Mouse (Mus musculus) T-helper 2 cell (primary cell): ENCODE measurements around the gene Dnajc28.

Experiments used
- in situ Hi-C: fragments of 300-600 bp; cut with MboI, MseI; formaldehyde crosslinking; loops from one replicate; pipeline ENCODE4 v1.15.1; 2025; ENCODE audit warnings: high pct_unique_total_duplicates

The Dnajc28 gene

DNA sequence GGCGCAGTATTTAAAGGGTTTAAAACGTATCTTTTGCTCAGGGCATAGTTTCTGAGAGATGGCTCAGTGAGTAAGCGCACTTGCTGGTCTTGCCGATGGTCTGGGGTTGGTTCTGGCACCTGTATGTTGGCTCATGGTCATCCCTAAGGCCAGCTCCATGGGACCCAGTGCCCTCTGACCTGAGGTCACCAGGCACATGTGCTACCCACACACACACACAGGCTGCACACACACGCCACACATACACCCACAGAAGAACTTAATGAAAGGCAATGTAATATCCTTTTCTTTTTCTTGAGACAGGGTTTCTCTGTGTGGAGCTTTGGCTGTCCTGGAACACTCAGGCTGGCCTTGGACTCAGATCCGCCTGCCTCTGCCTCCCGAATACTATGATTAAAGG lies 14.1 kb upstream of the Dnajc28 start:
- in situ Hi-C loops: loop anchor here (5.0 kb wide), 1 partner anchor 39 kb away; no protein-coding TSS in a partner anchor

DNA sequence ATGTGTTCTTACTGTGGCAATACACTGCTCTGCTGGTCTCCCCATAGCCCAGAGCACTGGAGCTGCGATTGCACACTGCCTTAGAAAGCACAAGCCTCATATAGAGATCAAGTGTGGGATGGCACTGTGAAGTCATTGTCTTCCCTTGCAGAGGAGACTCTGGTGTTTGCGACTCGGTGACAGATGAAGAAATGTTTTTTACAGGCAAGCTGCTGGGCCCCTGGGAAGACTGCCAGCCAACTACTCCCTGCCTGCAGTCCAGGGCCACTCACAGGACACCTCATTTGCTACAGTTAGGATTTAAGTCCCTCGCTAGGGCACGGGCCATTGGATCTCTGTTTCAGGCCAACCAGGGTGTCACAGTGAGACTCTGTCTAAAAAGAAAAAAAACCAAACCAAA lies 13.6 kb upstream of the Dnajc28 start:
- in situ Hi-C loops: loop anchor here (5.0 kb wide), 1 partner anchor 40 kb away; no protein-coding TSS in a partner anchor

DNA sequence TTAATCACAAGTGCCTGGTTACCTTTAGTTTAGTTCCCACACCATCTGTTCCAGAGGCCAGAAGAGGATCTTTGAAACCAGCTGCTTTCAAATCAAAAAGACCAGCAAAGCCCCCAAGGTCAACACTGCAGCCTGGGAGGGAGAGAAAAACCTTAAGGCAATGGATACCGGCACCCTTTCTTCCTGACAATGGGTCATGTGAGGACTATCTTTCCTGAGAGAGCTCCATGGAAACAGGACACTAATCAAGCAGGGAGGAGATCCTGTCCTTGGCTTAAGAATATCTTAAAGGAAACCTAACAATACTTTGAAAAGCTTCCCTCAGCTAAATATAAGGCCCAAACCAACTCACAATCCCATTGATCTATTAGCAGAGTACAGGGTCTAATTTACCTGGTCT lies 11.8 kb upstream of the Dnajc28 start:
- in situ Hi-C loops: loop anchor here (5.0 kb wide), 1 partner anchor 42 kb away; no protein-coding TSS in a partner anchor

DNA sequence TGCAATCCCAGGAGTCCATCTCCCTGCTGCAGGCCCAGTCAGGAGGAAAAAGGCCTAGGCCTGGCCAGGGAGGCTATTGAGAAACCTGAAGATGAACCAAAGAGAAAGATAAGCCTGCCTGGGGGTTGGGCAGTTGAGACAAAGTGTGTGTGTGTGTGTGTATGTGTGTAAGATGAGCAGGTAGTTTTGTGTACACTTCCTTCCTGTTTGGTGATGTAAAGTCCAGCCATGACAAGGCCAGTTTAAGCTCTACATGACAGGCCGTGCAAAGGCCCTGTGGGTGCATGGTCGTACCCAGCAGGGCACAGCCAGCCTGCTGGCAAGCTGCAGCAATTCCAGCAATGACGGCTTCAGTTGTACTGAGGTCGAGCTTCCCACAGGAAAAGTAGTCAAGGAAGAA lies 10.9 kb upstream of the Dnajc28 start:
- in situ Hi-C loops: loop anchor here (5.0 to 10.0 kb wide), 2 partner anchors 43 to 595 kb away; no protein-coding TSS in a partner anchor

DNA sequence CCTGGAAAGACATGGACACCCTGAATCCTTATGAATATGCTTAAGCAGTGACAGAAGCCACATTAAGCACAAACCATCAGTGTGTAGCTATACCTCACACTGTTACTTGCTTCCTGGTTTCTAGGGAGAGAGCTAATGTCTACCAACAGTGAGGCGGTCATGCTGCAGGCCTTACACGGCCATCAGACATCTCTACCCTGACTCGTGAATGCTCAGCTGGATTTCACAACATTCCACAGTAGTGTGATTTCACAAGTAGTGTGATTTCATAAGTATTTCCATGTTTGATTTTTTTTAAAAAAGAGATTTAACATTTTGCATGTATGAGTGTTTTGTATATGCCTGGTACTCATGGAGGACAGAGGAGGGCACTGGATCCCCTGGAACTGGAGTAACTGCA lies 9.8 kb upstream of the Dnajc28 start:
- in situ Hi-C loops: loop anchor here (10.0 kb wide), 1 partner anchor 594 kb away; no protein-coding TSS in a partner anchor

DNA sequence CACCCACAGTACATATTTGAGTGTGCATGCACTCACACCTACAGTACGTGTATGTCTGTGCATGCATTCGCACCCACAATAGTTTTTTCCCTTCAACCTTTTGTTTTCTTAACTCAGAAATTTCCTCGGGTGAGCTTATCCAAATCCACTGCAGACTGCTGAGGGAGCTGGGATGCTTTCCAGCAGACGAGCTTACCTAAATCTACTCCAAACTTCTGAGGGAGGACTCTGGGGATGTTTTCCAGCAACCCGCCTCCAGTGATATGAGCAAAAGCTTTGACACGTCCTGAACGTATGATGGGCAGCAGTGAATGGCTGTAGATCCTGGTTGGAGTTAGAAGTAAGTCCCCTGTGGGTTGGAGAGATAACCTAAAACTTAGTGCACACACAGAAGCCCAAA lies 9.0 kb upstream of the Dnajc28 start:
- in situ Hi-C loops: loop anchor here (10.0 kb wide), 1 partner anchor 593 kb away; no protein-coding TSS in a partner anchor

DNA sequence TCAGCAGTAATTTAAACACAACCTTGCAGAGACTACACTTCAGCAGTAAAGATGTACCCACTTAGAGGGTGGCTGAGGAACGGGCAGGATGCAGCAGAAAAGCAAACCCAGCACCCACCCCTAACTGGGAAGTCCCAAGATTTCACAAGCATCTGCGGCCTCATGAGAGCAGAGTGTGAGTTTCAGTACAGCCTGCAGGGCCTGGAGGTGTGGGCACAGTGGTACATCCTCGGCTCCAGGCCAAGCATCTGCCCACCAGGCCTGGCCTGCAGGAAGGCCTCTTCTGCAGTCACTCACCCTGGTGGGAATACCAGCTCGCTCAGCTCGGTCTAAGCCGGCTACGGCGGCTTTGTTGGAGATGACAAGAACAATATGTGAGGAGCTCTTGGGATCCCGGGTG lies 4.2 kb upstream of the Dnajc28 start:
- in situ Hi-C loops: loop anchor here (10.0 to 25.0 kb wide), 2 partner anchors 588 to 836 kb away; no protein-coding TSS in a partner anchor

DNA sequence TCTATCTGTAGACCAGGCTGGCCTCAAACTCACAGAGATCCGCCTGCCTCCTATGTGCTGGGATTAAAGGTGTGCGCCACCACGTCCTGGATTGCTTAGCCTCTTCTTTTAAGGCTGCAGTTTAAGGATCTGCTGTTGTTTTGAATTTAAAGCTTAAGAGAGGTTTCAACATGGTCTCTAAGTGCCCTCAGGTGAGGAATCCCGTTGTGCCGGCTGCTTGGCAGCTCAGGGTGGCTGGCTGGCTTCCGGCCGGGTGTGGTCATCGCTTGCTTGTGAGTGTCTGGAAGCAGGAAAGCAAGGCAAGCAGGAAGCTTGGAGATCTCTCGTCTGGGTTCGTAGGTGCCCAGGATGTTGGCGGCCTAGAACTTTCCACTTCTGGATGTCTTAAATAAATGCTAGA lies 2.2 kb upstream of the Dnajc28 start:
- in situ Hi-C loops: loop anchor here (10.0 to 25.0 kb wide), 2 partner anchors 586 to 834 kb away; no protein-coding TSS in a partner anchor

DNA sequence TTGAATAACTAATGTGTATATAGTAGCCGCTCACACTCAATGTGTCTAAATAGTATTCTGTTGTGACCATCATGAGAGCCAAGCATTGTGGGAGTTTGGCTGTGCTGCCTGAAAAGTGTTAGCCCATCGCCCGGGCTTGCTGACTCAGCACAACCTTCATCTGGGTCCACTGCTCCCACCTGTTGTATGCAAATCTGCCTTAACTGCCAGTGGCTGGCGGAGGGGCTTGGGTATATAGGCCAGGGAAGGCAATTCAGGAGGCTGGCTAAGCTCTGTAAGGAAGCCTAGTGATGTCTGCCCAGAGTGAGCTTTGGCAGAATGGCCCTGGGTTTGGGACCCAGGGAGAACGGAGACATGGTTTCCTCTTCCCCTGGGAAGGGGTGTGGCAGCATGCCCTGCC lies 1.4 kb upstream of the Dnajc28 start:
- in situ Hi-C loops: loop anchor here (10.0 to 25.0 kb wide), 2 partner anchors 585 to 833 kb away; no protein-coding TSS in a partner anchor

DNA sequence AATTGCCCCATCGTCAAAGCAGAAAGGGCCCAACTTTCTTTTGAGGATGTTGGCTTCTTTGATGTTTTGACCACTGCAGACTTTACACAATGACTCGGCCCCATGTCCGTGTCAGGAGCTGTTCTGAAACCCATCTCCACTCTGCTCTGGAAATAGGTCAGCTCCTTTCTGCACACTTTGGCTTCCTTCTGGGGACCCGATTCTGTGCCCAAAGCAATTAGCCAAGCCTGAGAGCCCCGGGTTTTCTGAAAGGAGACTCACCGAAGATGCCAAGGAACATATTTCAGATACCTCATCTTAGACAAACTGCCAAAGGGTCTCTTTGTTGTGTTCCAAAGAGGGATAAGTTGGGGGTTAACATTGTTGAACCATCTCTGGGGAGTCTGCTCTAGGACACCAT lies 4.3 kb downstream of the Dnajc28 start:
- in situ Hi-C loops: loop anchor here (25.0 kb wide), 1 partner anchor 827 kb away; no protein-coding TSS in a partner anchor

DNA sequence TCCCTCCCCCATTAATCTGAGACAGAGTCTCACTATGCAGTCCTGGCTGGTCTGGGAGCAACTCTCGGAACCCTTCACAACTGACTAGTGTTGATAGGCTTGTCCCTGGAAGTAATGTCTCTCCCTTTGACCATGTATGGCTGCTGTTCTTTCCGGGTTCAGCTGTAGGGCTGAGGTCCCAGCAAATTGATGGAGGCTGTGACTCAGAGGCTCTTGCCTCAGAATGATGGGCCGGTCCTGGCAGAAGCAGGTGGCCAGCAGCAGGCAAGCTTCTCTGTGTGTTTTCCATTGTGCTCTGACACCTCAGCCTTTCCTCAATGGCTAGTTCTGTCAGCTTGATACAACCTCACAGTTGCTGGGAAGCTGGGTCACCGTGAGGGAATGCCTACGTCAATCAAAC lies 6.3 kb downstream of the Dnajc28 start:
- in situ Hi-C loops: loop anchor here (25.0 kb wide), 1 partner anchor 825 kb away; no protein-coding TSS in a partner anchor

DNA sequence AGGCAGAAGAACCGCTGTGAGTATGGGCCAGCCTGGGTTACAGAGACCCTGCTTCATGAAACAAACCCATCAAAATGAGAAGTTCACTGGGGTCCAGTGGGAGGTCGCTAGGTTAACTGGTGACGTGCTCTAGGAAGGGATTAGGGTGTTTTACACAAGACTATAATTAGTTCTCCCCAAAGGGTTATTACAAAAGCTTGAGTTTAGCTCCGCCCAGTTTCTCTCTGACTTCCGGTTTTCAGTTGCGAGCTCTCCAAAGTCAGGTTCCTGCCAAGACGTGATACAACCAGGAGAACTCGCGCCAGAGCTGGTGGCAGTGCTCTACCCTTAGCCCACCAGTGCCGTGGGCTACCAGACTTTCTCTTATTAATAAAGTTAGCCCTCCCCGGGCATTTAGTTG lies 7.6 kb downstream of the Dnajc28 start:
- in situ Hi-C loops: loop anchor here (25.0 kb wide), 1 partner anchor 824 kb away; no protein-coding TSS in a partner anchor

DNA sequence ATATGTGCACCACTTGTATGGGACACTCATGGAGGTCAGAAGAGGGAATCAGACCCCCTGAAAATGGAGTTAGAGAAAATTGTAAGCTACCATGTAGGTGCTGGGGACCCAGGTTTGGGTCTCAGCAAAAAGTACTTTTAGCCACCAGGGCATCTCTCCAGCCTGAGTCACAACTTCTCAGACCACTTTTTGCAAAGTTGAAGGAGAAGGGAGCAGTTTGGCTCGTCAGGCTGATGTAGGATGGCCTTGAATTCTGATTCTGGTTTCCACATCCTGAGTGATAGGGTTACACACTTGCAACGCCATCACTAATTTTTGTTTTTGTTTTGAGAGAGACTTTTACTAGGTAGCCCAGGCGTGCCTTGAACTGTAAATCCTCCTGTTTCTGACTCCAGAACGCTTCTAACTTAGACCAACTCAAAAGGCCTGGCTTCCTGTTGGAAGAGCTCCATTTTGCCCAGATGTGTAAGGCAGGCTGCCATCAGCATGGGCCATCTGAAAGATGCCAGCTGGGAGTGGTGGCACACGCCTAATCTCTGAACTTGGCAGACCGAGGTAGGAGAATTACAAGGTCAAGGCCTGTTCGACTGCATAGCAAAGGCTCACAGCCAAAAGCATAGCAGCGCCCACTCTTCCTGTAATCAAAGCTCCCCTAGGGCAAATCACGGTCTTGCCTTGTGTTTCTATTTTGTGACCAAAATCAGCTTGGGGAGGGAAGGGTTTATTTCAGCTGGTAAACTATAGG lies 9.2 kb downstream of the Dnajc28 start:
- in situ Hi-C loops: loop anchor here (25.0 kb wide), 1 partner anchor 822 kb away; no protein-coding TSS in a partner anchor

DNA sequence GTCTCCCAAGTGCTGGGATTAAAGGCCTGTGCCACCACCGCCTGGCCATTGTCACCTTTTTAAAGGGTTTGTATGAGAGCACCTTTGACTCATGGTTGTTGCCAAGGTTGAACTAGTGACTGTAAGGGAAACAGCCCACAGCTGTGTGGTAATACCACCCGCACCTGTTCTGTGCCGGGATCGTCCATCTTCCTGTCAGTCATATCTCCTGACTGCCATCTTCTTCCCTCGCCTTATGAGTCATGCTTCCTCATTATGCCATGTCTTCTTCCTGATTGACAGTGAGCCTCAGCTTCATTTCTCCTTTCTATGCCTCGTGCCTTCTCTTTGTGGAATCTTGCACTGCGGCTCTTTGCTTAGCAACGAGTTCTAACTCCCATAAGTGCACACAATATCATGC lies 11.9 kb downstream of the Dnajc28 start:
- in situ Hi-C loops: loop anchor here (25.0 kb wide), 1 partner anchor 820 kb away; no protein-coding TSS in a partner anchor

DNA sequence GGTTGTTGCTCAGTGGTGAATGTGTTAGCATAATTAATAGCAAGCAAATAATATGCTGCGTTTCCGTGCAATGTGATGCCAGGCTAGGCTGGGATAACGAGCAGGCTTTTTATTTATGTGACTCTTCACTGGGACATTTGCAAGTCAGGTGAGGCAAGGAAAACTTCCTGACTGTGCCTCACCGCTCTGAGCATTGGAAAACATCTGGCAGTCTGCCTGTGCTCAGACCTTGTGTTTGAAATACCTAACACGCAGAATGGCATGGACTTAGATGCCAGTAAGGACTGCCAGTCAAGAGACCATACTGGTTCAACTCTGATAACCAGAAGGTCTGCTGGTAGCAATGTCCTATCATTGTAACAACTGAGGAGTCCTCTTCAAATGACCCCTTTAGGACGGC lies 13.7 kb downstream of the Dnajc28 start:
- in situ Hi-C loops: loop anchor here (25.0 kb wide), 1 partner anchor 818 kb away; no protein-coding TSS in a partner anchor

DNA sequence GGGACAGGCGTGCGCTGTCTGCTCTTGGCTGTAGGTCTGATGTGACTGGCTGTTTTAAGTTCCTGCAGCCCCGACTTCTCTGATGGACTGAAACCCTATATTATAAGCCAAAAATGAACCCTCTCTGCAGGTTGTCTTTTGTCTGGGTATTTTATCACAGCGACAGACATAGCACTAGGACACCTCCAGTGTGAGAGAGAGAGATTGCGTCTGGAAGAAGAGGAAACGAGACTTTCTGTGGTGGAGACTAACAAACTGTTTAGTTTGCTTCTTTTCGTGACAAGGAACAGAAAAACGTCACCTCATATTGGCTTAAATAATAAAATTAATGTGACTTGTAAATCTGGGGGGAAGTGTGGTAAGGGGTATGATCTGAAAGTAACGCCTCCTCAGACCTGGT lies 17.1 kb downstream of the Dnajc28 start:
- in situ Hi-C loops: loop anchor here (25.0 kb wide), 1 partner anchor 814 kb away; no protein-coding TSS in a partner anchor

DNA sequence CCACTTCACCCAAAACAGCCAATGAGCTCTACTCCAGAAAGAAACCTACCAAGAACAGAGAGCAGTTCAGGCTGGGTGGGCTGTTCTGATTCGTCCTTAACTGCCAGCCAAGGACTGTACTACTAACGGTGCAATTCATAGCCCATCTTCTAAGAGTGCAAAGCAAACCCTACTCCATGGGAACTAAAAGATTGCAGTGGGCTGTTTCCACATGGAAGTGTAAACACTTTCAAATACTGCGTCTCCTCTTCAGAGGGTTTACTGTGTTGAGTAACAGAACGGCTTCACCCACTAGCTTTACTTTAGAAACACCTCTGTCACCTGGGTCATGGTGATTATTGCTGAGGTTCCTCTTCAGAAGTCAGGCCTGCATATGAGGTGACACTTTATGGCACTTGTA lies 17.7 kb downstream of the Dnajc28 start:
- in situ Hi-C loops: loop anchor here (25.0 kb wide), 1 partner anchor 814 kb away; no protein-coding TSS in a partner anchor

DNA sequence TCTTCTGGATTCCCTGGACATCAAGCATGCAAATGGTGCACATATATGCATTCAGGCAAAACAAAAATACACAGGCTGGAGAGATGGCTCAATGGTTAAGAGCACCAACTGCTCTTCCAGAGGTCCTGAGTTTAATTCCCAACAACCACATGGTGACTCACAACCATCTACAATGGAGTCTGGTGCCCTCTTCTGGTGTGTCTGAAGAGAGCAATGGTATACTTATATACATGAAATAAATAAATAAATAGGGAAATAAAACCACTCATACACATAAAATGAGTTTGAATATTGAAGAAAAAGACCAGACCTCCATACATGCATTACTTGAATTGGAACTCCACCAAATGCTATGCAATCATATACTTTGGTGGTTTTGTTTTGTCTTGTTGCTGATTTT lies 19.6 kb downstream of the Dnajc28 start:
- in situ Hi-C loops: no loop called here

DNA sequence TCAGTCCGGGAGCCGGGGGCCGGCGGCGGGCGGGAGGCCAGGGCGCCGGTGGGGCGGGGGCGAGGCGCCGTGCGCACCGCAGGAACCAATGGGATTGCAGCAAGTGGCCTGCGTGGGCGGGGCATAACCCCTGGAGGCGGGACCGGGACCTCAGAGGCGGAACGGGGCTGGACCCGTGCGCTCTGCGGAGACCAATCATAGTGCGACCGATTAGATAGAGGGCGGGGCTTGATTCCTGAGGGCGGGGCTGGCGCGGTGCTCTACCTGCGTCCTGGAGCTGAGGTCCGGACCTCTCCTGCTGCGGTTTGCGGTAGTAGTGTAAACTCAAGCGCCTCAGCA lies 21.2 kb downstream of the Dnajc28 start, which contains the start of gene Tmem50b:
Tmem50b (minus strand) TSS at position 129 of the 339 bp plus-strand sequence.
- in situ Hi-C loops: no loop called here

DNA sequence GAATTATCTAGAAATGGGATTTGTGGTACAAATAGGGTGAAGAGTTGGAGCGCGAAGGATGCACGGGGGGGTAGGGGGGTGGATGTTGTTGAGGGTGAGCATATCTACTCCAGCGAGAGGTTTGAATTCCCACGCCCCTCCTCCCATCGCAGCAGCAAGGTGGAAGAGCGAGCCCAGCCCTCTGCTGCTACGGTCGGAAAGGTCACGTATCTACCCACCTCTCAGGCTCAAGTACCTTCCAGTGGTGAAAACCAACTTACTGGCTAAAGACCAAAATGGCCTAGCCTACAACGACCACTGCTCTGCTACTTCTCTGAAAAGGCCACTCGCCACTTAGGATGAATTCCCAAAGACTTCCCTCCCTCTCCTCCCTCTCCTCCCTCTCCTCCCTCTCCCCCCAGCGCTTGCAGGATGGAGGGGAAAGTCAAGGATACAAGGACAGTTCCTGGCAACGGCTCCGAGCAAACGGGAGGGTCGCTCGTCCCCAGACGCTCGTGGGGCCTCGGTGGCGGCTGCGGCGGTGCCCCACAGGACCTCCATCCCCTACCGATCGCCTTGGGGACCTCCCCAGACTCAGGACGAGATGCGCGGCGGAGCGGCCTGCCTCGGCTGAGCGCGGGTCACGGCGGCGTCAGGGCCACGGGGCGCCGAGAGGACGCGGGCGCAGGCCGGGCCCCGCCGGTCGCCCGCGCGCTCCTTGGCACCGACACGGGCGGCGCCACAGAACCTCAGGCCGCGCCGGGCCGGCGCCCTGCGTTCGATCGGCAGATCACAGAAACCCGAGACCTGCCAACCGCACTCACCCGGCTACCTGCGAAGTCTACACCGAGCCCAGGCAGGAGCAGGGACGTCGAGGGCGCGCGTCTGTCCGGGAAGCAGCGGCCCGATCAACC lies 21.8 kb downstream of the Dnajc28 start:
- in situ Hi-C loops: no loop called here

DNA sequence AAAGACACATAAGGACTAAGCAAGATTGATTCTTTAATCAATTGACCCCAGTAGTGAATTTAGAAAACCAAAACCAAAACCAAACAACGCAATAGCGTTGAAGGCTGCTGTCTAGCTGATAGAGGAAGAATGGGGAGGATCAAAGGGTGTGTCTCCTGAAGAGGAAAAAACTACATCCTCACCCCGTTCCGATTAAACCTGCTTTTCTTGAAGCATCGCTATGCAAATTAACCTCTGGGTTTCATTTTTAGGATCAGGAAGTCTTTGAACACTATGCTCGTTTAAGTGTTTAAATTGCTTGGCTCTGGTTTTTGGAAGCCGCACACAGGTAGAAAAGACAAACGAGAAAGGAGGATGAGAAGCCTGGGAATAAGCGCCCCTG lies 22.4 kb downstream of the Dnajc28 start:
- in situ Hi-C loops: no loop called here

DNA sequence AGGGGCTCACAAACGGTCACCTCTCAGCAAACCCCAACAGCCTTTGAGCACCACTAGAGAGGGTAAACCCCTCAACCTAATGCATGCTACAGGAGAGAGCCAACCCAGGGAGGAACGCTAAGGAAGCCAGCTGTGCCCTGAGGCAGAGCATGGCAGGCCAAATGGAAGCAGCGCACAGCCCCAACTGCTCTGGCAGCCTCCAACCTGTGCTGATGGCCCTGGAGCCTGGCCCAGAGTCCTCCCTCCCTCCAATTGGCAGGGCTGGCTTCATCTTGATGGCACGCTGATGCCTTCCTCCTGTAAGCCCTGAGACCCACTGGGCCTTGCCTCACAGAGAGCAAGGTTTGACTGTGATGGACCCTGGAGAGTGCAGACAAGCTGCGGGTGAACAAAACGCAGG lies 23.8 kb downstream of the Dnajc28 start:
- in situ Hi-C loops: no loop called here
